Mouse (Mus musculus) ES-Bruce4 (cell line): ENCODE data around the gene Ccr1l1.

Experiments
- CTCF ChIP-seq: IDR thresholded peaks from one replicate; pipeline ENCODE4 v1.8.1; 2011; ENCODE audit warnings: low read depth, low read length
- EP300 ChIP-seq: IDR thresholded peaks from 2 replicates; pipeline ENCODE4 v1.6.1; 2011; ENCODE audit warnings: low read depth, low read length; ENCODE audit not compliant: insufficient read depth
- POLR2A ChIP-seq: IDR thresholded peaks from one replicate; pipeline ENCODE4 v1.8.1; 2011; ENCODE audit warnings: low read length; ENCODE audit not compliant: insufficient read depth

- TF ChIP-seq CTCF (no peak), POLR2A (no peak), EP300 (no peak)
These were observed 43.5 kb upstream of the Ccr1l1 start, which contains the start of gene Ccr3 for GRCm38 (mm10) chr9:124021672-124022071.
